Mouse (Mus musculus) T-helper 1 cell (primary cell): ENCODE measurements at regions not wholly inside any gene's neighbourhood (a gene's known extent, or its start where the extent isn't known, plus 50 kb on each side); places are given as distances from the start of the nearest gene placed in this dataset.

Experiments used
- in situ Hi-C: fragments of 300-600 bp; cut with MboI, MseI; formaldehyde crosslinking; loops from one replicate; pipeline ENCODE4 v1.15.1; 2025; ENCODE audit warnings: high pct_unique_total_duplicates

DNA sequence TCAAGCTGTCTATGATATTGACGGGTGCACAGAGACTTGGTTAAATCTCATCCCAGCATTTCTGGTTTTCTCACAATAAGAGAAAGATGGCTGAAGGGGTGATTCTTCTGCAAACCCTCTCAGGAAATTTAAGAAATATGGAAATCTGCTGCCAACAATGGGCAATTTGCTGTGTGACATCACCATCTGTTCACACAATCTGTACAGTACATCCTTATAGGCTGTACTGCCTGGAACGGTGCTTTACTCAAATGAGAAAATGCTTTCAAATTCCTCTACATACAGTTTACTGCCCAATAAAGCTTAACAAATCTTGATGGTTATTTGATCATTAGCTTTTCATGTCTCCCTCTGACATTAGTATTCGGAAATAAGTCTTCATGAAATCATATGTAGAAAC is 172.4 kb upstream of the Hsf2 start:
- in situ Hi-C loops = no loop called here

DNA sequence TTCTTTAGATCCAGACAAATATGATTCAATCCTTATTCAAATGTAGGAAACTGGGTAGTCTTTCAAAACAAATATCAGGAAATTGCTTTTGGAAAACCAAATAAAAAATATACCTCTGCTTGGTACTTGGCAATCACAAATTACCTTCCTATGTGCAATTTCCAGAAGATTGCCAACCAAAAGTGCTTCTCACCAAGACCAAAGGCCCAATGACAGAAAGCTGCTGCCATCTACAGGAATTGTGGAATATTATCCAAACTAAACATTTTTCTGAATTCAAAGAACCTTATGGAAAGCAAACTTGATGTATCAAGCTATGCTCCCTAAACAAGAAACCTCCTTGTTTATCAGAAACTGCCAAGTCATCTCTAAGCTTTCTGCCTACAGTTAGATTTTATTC is 169.1 kb upstream of the Hsf2 start:
- in situ Hi-C loops = no loop called here

DNA sequence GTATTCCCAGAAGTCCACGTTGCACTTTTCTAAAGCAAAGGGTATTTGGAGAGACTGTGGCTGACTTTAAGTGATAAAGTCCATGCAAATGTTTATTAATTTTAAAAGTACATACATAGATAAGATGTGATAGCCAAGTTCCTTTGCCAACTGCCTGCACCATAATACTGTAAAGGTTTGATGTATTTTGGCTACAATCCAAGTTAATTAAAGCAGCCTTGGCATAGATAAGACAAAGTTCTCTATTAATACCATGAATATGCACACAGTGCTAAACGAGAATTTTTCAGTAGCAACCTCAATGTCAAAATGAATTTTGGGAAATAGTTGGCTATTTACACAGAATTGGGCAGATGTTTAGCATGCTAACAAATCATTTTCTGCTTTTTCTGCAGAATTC is 167.0 kb upstream of the Hsf2 start:
- in situ Hi-C loops = no loop called here

DNA sequence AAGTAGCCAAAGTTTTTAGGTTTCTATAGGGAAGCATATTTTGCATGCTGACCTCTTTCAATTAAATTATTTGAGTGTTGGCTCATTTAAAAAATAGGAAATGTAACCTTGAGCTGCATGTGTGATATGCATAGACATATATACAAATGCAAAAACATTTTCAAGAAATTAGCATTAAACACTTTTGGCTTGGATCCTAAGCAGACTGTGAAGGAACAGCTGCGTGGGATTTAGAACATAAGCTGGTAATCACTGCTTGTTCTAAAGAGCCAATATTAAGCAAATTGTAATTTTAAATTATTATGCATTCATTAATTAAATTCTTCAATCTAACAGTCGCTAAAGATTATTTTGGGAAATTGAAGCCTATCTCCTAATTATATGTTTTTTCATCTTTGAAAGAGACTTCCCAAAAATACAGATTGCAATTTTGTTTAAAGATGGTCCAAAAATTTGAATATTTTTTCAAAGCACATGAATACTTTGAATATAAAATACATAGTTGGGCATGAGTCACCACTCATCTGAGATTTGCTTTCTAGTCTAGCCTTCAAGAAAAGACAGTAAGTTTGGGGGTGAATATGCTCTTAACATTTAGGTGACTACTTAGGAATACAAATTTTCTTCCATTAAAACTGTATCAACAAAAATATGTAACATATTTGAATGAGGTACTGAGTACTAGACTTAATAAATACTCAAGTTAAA is 163.3 kb upstream of the Hsf2 start:
- in situ Hi-C loops = no loop called here

- in situ Hi-C loops = no loop called here
Measured at GRCm38 (mm10) chr10:57324226-57324625, 162.0 kb upstream of the Hsf2 start.

DNA sequence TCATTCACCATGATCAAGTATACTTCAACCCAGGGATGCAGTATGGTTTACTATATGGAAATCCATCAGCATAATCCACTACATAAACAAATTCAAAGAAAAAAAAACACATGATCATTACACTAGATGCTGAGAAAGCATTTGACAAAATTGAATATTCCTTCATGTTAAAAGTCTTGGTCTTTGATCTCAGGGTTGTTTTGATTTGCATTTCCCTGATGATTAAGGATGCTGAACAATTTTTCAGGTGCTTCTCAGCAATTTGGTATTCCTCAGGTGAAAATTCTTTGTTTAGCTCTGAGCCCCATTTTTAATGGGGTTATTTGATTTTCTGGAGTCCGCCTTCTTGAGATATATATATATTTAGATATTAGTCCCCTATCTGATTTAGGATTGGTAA is 123.4 kb upstream of the Hsf2 start:
- in situ Hi-C loops = loop anchor here (10.0 kb wide), 1 partner anchor 298 kb away; no protein-coding TSS in a partner anchor
